Mouse (Mus musculus) CD4-positive, CD25-positive, alpha-beta regulatory T cell, adult 4 months (primary cell): Measurements from ENCODE around the gene Plcb4. TPM values are rescaled to one million over a fixed set of nuclear protein-coding genes. Genes with fewer than 3 reads are reported as not detected.

ENCODE experiments used
- ATAC-seq: one replicate; pipeline ENCODE4 v1.8.0; 2017
- polyA plus RNA-seq, 2 experiments: library from polyadenylated mRNA; unstranded; fragments of 100-300 nt; shearing (Covaris generic); gene quantifications; one replicate each; pipeline ENCODE4 v1.2.1; 2017

Gene Plcb4
- polyA plus RNA-seq, 2 experiments from 2014 or later: 13.8 to 16.2 TPM

DNA sequence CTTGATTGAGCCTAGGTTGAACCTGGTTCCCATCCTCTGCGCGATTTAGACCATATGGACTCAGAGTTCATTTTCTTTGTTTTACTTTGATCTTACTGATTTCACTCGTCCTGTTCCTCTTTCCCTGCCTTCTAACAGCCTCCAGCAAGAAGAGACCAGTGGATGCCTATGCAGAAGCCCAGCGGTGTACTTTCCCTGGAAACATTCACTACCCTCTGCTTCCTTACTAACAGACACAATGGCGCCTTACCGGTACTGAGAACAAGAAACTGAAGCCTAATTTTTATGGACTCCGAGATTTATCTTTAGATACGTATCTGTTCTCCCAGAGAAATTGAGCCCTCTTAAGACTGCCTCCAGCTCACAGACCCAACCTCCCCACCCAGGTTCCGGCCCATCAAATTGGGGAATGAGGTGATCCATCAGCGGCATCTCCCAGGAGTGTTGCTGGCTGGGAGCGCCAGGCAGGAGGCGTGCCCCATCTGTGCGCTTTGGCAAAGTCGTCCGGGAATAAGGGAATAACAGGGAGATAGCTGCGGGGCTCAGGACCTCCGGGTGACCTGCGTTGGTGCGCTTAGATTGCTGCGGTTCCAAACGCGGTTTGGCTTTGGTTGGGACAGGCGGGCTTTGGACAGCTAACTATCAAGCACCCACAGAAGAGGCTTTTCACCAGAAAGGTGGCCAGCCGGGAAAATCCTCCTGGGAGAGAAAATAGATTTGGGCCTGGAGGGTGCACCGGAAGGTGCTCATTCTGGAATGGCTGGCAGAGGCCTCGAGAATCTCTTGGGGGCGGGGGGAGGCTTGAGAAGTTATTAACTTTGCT, 392.2 kb downstream of the Plcb4 start:
- ATAC-seq: no peak

DNA sequence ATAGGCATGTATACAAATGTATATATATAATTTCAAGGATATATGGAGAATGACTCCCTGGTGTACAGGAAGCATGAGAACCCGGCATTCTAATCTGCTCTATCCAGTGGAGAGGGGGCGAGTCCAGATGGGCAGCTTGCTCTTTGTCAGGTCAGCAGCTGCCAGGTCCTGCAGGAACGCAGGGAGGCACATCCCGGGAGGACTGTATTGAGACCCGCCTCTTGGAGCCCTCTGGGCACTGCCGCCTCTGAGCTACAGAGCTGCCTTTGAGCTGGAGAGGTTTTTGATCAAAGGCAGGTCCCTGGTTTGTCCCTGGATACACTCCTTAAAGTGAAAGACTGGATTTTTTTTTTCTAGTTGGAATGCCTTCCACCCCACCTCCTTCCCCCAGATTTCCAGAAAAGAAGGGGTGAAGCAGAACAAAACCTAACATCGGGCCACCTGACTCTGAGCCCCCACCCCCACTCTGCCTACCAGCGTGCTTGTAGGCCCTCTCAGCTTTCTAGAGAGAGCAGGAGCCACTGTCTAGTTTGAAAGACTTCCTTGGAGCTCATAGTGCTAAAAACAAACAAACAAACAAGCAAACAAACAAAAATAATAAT, 393.0 kb downstream of the Plcb4 start, which contains the start of gene Lamp5:
Lamp5 (plus strand) TSS at position 552 of the 602 bp plus-strand sequence.
- ATAC-seq: no peak

DNA sequence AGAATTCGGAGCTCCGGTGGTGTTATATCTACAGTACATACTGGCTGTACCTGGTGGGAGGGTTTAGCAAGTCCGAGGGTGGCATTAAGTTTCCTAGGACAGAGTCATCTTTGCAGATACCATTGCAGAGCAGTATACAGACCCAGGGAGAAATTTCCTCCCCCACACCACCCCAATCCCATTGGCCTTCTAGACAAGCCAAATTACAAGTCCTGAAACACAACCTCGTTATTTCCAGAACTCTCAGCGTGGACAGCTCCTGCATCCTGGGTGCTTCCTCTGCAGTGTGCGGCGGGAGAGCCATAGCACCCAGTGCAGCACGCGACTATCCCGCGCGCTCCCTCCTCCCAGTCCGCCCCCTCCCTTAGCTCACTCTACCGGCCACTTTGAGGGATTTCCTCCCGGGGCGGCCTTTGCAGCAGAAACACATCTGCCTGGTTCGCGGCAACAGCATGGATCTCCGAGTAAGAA, 399.1 kb downstream of the Plcb4 start:
- no peak for ATAC-seq

DNA sequence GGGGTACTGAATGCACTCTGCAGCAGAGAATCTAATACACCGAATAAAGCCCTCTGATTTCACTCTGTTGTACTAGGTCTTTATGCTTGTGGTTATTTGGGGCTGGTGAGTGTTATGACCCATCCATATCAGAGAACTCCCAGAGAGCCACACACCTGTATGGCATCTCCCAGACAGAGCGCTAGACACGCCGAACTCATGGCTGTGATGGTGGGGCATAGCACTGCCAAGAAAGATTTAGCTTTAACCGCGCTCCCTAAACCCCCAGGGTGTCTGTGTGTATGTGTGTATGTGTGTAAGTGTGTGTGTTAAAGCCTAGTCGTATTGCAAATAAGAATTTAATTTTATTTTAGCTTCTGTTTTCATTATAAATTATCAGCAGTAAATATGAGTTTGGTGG, 399.6 kb downstream of the Plcb4 start:
- ATAC-seq: no peak

DNA sequence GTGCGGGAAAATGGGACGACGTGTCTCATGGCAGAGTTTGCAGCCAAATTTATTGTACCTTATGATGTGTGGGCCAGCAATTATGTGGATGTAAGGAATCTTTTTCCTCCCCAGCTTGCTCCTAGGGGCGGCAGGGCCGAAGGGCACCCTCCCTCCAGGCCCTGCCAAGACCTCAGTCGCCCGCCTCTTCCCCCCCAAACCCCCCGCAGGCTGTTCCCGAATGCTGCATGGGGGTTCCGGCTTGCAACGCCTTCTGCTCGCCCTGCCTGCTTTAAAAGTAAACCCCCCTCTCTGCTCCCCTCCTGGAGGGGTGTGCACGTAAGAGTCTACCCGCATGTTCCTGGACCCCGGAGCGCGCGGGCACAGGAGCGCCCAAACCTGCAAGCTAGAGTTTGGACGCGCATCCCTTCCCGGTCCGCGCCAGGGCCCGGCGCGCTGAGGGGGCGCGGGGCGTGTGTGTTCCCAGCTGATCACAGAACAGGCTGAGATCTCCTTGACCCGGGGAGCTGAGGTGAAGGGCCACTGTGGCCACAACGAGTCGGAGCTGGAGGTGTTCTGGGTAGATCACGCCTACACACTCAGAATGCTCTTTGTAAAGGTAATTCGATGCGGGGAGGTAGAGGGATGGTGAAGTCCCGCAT, 400.3 kb downstream of the Plcb4 start:
- ATAC-seq: no peak
